Mouse (Mus musculus): Measurements from ENCODE around the gene Mroh2a. TPM values are rescaled to one million over a fixed set of nuclear protein-coding genes. Genes with fewer than 3 reads are reported as not detected.
"Not testable (repeated sequence)": the region's sequence is repeated elsewhere in the genome, so short reads cannot be mapped to it uniquely, and the experiment has no call there.

The Mroh2a gene
- polyA plus RNA-seq, 1 experiment from 2014 or later = 0.93 TPM

DNA sequence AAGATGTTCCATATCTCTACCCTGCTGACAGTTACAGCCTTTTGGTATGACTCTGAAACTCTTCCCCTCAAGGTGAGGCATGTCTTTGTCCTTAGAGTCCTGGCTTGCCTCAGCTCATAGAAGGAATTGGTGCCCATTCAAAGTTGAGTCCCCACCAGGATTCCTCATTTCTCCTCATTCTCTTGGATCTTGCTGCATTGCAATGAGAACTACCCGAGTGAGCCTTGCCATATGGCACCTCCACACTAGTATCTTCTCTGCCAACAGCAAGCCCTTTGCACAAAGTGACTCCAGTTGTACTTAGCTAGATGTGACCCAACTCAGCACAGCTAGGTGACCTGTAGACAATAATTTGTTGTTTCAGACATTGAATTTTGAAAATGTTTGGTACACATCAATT is 3.2 kb upstream of the Mroh2a start:
- peak; percentile 6 for DNase-seq (ENCODE audit: low spot score)
- Histone ChIP-seq H3K27me3 (ENCODE audit: insufficient read depth, poor library complexity, severe bottlenecking) (no peaks in the 10 kb centered on the region), H3K36me3 (no peaks in the 10 kb centered on the region), H3K4me1 (replicated peaks) (no peaks in the 10 kb centered on the region), H3K27ac (no peak overlapping the region), H3K9me3 (peaks cover 34% of the 10 kb centered on the region), H3K4me3 (no peak overlapping the region)
- WGBS = 57% methylated on average over 1 of the region's 1 CpGs

GRCm38 (mm10) chr1:88224029-88224776 is 2.6 kb upstream of the Mroh2a start:
- Histone ChIP-seq H3K4me3 (no peak overlapping the region), H3K36me3 (no peaks in the 10 kb centered on the region), H3K4me1 (replicated peaks) (no peaks in the 10 kb centered on the region), H3K27ac (no peak overlapping the region), H3K9me3 (peaks cover 40% of the 10 kb centered on the region), H3K27me3 (ENCODE audit: insufficient read depth, poor library complexity, severe bottlenecking) (no peaks in the 10 kb centered on the region)
- 71% methylated on average over 2 of the region's 2 CpGs for WGBS
- no peak for DNase-seq (ENCODE audit: low spot score)

- DNase-seq (ENCODE audit: low spot score); H3K4me3 ChIP-seq; H3K36me3 ChIP-seq; H3K4me1 ChIP-seq (replicated peaks); H3K27me3 ChIP-seq (ENCODE audit: insufficient read depth, poor library complexity, severe bottlenecking); H3K27ac ChIP-seq: not testable (repeated sequence)
- 40% methylated on average over 2 of the region's 2 CpGs for WGBS
- H3K9me3 ChIP-seq = peaks cover 51% of the 10 kb centered on the region
Observed at GRCm38 (mm10) chr1:88225301-88225700, 1.5 kb upstream of the Mroh2a start.

DNA sequence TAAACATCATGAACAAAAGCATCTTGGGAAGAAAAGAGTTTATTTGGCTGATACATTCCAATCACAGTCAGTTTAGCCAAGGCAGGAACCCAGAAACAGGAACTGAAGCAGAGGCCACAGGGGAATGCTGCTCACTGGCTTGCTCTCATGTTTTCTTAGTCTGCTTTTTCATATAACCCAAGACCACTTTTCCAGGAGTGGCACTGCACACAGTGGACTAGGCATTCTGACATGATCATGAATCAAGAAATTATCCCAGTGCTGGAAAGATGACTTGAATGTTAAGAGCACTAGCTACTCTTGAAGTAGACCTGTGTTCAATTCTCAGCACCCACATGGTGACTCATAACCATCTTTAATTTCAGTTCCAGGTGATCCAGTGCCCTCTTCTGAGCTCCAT is 1.0 kb upstream of the Mroh2a start:
- Histone ChIP-seq H3K9me3 (peaks cover 55% of the 10 kb centered on the region), H3K4me3 (no peak overlapping the region), H3K4me1 (replicated peaks) (no peaks in the 10 kb centered on the region), H3K36me3 (no peaks in the 10 kb centered on the region), H3K27me3 (ENCODE audit: insufficient read depth, poor library complexity, severe bottlenecking) (no peaks in the 10 kb centered on the region), H3K27ac (no peak overlapping the region)
- DNase-seq (ENCODE audit: low spot score) = no peak

GRCm38 (mm10) chr1:88227482-88227881 is 696 bp downstream of the Mroh2a start:
- WGBS = 63% methylated on average over 2 of the region's 2 CpGs
- H3K27ac ChIP-seq = no peak overlapping the region
- DNase-seq (ENCODE audit: low spot score) = no peak
- no peak overlapping the region for H3K4me3 ChIP-seq
- no peaks in the 10 kb centered on the region for H3K36me3 ChIP-seq
- H3K4me1 ChIP-seq (replicated peaks) = no peaks in the 10 kb centered on the region
- H3K27me3 ChIP-seq (ENCODE audit: insufficient read depth, poor library complexity, severe bottlenecking) = no peaks in the 10 kb centered on the region
- peaks cover 73% of the 10 kb centered on the region for H3K9me3 ChIP-seq

DNA sequence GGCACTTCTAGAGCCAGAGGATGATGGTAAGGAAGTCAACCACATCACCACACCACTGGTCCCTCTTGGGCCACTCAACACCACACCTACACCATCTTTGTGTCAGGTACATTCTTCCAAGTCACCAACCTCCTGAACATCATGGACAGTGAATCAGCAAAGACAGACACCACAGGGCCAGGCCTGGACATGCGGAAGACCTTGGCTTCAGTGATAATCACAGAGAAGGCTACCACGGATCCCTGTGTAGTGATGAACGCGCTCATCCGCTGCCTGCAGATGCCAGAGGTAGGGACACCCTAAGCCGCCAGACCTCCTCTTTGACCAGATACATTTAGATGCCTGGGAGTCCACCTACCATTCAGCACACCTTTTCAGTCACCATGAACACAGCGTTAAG is 1.3 kb downstream of the Mroh2a start:
- 69% methylated on average over 7 of the region's 7 CpGs for WGBS
- H3K4me3 ChIP-seq = no peak overlapping the region
- peaks cover 79% of the 10 kb centered on the region for H3K9me3 ChIP-seq
- no peak for DNase-seq (ENCODE audit: low spot score)
- H3K36me3 ChIP-seq = no peaks in the 10 kb centered on the region
- no peaks in the 10 kb centered on the region for H3K4me1 ChIP-seq (replicated peaks)
- H3K27ac ChIP-seq = no peak overlapping the region
- H3K27me3 ChIP-seq (ENCODE audit: insufficient read depth, poor library complexity, severe bottlenecking) = no peaks in the 10 kb centered on the region

- no peaks in the 10 kb centered on the region for H3K36me3 ChIP-seq
- no peak overlapping the region for H3K27ac ChIP-seq
- no peak overlapping the region for H3K4me3 ChIP-seq
- WGBS = 76% methylated on average over 3 of the region's 3 CpGs
- H3K4me1 ChIP-seq (replicated peaks) = no peaks in the 10 kb centered on the region
- no peaks in the 10 kb centered on the region for H3K27me3 ChIP-seq (ENCODE audit: insufficient read depth, poor library complexity, severe bottlenecking)
- peaks cover 93% of the 10 kb centered on the region for H3K9me3 ChIP-seq
- no peak for DNase-seq (ENCODE audit: low spot score)
Observed at GRCm38 (mm10) chr1:88229566-88229965, 2.8 kb downstream of the Mroh2a start.

DNA sequence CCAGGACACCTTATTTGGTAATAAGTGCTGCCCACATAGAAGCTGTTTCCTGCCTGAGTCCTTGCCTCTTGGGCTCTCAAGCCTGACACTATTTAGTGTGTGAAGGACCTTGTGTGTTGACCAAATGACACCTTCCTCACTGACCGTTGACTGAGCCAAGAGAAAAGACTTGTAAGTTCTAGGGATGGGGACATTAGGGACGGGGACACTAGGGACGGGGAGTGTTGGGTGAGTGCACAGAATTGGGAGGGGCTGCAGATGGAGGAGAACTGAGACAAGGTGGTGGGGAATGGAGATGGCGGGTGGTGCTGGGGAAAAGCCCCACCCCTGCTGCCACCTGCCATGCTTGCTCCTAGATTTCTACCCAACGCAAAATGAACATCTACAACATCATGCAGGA is 3.2 kb downstream of the Mroh2a start:
- Histone ChIP-seq H3K36me3 (no peaks in the 10 kb centered on the region), H3K27me3 (ENCODE audit: insufficient read depth, poor library complexity, severe bottlenecking) (no peaks in the 10 kb centered on the region), H3K9me3 (peaks cover 98% of the 10 kb centered on the region), H3K27ac (no peak overlapping the region), H3K4me3 (no peak overlapping the region), H3K4me1 (replicated peaks) (no peaks in the 10 kb centered on the region)
- DNase-seq (ENCODE audit: low spot score) = no peak
- WGBS = 87% methylated on average over 5 of the region's 5 CpGs

DNA sequence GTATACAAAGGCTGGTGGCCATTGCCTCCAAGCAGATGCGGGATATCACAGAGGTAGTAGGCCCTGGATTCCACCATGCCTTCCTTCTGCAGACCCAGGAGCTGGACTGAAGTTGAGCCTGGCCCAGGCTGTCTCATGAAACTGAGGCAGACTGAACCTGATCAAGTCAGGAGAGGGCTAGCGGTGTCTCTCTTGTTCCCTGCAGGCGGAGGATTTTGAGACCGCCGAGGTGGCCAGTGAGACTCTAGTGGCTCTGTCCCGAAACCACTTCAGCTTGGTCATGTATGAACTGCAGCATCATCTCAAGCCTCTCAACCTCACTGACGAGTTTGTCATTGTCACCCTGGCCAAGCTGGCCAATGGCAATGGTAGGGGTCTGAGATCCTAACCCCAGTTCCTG is 3.6 kb downstream of the Mroh2a start:
- DNase-seq (ENCODE audit: low spot score) = no peak
- Histone ChIP-seq H3K4me1 (replicated peaks) (no peaks in the 10 kb centered on the region), H3K27ac (no peak overlapping the region), H3K4me3 (no peak overlapping the region), H3K27me3 (ENCODE audit: insufficient read depth, poor library complexity, severe bottlenecking) (no peaks in the 10 kb centered on the region), H3K9me3 (peaks cover 100% of the 10 kb centered on the region), H3K36me3 (no peaks in the 10 kb centered on the region)
- WGBS = 74% methylated on average over 7 of the region's 7 CpGs

- 76% methylated on average over 6 of the region's 6 CpGs for WGBS
- no peak for DNase-seq (ENCODE audit: low spot score)
- H3K36me3 ChIP-seq = no peaks in the 10 kb centered on the region
Observed at GRCm38 (mm10) chr1:88230981-88231802, 4.4 kb downstream of the Mroh2a start.

DNA sequence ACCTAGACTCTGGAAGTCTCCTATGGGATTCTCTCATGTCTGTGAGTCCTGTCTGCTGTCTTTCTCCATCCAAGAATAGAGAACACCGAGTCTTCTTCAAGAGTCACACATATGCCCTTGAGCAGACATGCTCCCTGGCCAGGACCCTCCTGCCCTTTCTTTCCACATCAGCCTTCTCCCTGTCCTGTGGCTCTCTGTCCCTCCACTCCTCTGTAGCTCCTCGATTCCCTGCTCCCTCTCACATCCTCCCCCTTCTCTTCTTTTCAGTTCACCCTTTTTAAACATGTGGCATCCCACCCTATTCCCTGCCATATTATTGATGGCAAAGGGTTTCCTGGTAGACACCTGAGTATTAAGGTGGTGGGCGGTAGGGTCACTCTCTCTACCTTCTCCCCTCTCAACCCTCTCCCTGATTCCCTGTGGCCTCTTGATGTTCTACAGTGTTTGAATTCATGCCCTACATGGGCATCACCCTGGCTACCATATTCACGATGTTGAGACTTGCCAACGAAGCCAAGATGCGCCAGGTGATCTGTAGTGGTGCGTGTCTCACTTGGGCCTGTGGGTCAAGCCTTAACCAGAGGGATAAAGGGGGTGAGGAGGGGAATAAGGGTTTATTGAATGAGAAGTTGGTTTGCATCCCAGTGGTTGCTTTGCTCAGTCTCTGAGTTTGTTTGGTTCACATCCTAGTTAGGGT is 5.2 kb downstream of the Mroh2a start:
- WGBS = 68% methylated on average over 7 of the region's 7 CpGs
- Histone ChIP-seq H3K36me3 (no peaks in the 10 kb centered on the region), H3K4me3 (no peak overlapping the region), H3K9me3 (peaks cover 98% of the 10 kb centered on the region), H3K27me3 (ENCODE audit: insufficient read depth, poor library complexity, severe bottlenecking) (no peaks in the 10 kb centered on the region), H3K4me1 (replicated peaks) (no peaks in the 10 kb centered on the region), H3K27ac (no peak overlapping the region)
- DNase-seq (ENCODE audit: low spot score) = no peak

More at GRCm38 (mm10) chr1:88230981-88231802, 4.4 kb downstream of the Mroh2a start:
- Histone ChIP-seq H3K4me3 (no peak overlapping the region), H3K27ac (no peak overlapping the region), H3K27me3 (ENCODE audit: insufficient read depth, poor library complexity, severe bottlenecking) (no peaks in the 10 kb centered on the region), H3K9me3 (peaks cover 100% of the 10 kb centered on the region), H3K4me1 (replicated peaks) (no peaks in the 10 kb centered on the region)

- Histone ChIP-seq H3K27ac (no peak overlapping the region), H3K4me3 (no peak overlapping the region), H3K4me1 (replicated peaks) (no peaks in the 10 kb centered on the region), H3K36me3 (no peaks in the 10 kb centered on the region), H3K9me3 (peaks cover 98% of the 10 kb centered on the region), H3K27me3 (ENCODE audit: insufficient read depth, poor library complexity, severe bottlenecking) (no peaks in the 10 kb centered on the region)
- DNase-seq (ENCODE audit: low spot score) = no peak
- WGBS = 60% methylated on average over 3 of the region's 3 CpGs
Observed at GRCm38 (mm10) chr1:88232664-88233380, 6.0 kb downstream of the Mroh2a start.

Data from hindbrain, embryonic 10.5 days (tissue).